Mouse (Mus musculus): ENCODE data around the gene Gm11569. TPM values are rescaled to one million over a fixed set of nuclear protein-coding genes. Genes with fewer than 3 reads are reported as not detected.
"Not testable (repeated sequence)": the region's sequence is repeated elsewhere in the genome, so short reads cannot be mapped to it uniquely, and the experiment has no call there.

The Gm11569 gene
- total RNA-seq (2021), result not detected
- long read RNA-seq, experiment 1, result 0 reads
- long read RNA-seq, experiment 2, result 0 reads

DNA sequence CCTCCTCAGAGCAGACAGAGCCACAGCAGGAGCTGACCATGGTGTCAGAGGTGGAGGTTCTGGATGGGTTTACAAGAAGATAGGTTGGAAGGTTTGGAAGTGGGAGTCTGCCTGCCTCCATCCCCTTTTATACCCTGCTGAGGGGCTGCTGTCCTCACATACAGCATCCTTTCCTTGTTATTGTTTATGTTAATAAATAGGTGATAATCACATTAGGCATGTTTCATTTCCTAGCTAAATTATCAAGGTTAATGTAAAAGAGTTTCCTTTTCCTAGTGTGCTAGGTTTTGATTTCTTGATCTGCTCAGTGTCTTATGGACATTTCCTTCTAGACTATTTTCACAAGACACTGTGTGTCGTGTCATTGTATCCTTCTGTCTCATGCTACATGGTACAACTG, at the start of gene Gm11569:
Gene Gm11569 (minus strand): TSS at position 101 of the 400 bp plus-strand sequence.
- intact Hi-C loops (cut with DNase I), result not testable (repeated sequence)

DNA sequence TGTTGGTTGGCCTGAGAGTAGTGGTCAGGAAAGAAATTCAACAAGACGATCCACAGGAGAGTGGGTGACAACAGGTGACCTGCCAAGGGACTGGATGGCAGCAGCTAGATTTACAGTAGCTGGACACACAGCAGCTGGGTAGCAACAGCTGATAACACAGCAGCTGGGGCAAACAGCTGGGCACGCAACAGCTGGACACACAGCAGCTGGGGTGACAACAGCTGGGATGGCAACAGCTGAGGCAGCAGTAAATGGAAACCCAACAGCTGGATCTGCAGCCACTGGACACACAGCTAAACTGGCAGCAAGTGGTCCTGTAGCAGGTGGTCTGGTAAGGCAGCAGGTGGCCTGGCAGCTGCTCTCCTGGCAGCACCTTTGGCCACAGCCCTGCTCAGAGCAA, 48.0 kb upstream of the Gm11569 start:
- DNase-seq (ENCODE audit: low spot score in 2 of 2), result no peak
- intact Hi-C loops (cut with DNase I), result no loop called here

More for the DNA sequence above, at the start of gene Gm11569:
- DNase-seq (ENCODE audit: low spot score in 2 of 2), result not testable (repeated sequence)

DNA sequence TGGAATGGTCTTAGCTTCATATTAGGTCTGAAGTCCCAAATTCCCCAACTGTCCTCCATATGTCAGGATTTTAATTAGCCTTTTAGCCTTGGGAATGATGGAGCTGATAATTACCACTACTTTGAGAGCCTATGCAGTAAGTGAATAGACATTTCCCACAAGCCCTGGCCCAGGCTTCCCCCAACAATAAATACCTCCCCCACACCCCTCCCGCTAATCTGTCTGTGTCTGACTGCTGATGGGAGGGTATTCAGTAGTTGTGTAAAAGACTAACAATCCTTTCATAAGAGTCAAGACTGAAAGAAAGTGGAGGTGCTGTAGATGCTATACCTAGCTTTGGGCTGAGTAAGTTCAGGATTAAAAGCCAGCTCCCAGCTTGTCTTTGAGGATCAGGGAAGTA, 43.5 kb upstream of the Gm11569 start:
- intact Hi-C loops (cut with DNase I), result no loop called here
- no peak for DNase-seq (ENCODE audit: low spot score in 2 of 2)

DNA sequence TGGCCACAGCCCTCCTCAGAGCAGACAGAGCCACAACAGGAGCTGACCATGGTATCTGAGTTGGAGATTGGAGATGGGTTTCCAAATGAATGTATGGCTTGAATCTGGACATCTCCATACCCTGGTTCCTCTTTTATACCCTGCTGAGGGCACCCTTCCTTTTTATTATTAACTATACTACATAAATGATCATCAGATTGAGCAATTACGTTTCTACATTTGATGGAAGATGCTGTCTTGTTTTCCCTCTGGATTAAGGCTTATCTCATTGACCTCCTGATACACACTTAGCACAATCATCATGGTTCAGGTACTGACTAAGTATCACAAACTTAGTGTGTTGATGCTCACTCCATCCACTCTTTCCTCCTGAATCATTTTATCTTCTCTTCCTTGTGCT, 39.2 kb upstream of the Gm11569 start, which contains the start of gene 2300003K06Rik:
Gene 2300003K06Rik (minus strand): TSS at position 101 of the 400 bp plus-strand sequence.
- no peak for DNase-seq (ENCODE audit: low spot score in 2 of 2)
- intact Hi-C loops (cut with DNase I), result no loop called here

DNA sequence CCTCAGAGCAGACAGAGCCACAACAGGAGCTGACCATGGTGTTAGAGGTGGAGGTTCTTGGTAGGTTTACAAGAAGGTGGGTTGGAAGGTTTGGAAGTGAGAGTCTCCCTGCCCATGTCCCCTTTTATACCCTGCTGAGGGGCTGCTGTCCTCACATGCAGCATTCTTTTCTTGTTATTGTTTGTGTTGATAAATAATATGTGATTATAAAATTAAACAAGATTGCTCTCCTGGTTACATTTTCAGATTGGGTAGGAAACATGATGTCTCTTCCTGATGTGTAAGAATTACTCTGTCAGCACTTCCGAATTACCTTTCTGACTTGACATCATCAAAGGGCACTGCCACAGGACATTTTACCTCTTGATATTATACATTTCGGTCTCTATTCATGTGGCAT, 16.8 kb upstream of the Gm11569 start, which contains the start of gene Gm11564:
Gene Gm11564 (minus strand): TSS at position 101 of the 400 bp plus-strand sequence.
- intact Hi-C loops (cut with DNase I); DNase-seq (ENCODE audit: low spot score in 2 of 2): not testable (repeated sequence)

DNA sequence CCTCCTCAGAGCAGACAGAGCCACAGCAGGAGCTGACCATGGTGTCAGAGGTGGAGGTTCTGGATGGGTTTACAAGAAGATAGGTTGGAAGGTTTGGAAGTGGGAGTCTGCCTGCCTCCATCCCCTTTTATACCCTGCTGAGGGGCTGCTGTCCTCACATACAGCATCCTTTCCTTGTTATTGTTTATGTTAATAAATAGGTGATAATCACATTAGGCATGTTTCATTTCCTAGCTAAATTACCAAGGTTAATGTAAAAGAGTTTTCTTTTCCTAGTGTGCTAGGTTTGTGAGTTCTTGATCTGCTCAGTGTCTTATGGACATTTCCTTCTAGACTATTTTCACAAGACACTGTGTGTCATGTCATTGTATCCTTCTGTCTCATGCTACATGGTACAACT, 11.1 kb upstream of the Gm11569 start, which contains the start of gene Krtap4-13:
Gene Krtap4-13 (minus strand): TSS at position 101 of the 400 bp plus-strand sequence.
- DNase-seq (ENCODE audit: low spot score in 2 of 2); intact Hi-C loops (cut with DNase I): not testable (repeated sequence)

DNA sequence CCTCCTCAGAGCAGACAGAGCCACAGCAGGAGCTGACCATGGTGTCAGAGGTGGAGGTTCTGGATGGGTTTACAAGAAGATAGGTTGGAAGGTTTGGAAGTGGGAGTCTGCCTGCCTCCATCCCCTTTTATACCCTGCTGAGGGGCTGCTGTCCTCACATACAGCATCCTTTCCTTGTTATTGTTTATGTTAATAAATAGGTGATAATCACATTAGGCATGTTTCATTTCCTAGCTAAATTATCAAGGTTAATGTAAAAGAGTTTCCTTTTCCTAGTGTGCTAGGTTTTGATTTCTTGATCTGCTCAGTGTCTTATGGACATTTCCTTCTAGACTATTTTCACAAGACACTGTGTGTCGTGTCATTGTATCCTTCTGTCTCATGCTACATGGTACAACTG, 5.6 kb upstream of the Gm11569 start, which contains the start of gene Gm11554:
Gene Gm11554 (minus strand): TSS at position 101 of the 400 bp plus-strand sequence.
- DNase-seq (ENCODE audit: low spot score in 2 of 2); intact Hi-C loops (cut with DNase I): not testable (repeated sequence)

DNA sequence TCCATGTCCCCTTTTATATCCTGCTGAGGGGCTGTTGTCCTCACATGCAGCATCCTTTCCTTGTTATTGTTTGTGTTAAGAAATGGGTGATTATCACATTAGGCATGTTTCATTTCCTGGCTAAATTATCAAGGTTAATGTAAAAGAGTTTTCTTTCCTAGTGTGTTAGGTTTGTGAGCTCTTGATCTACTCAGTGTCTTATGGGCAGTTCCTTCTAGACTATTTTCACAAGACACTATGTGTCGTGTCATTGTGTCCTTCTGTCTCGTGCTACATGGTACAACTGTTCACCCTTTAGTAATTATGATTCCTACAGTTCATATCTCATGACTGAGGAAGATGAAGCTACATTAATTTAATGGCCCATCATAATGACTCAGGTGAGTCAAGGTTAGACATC, 5.4 kb downstream of the Gm11569 start, which contains the start of gene Gm11596:
Gene Gm11596 (minus strand): TSS at position 101 of the 400 bp plus-strand sequence.
- intact Hi-C loops (cut with DNase I), result no loop called here

DNA sequence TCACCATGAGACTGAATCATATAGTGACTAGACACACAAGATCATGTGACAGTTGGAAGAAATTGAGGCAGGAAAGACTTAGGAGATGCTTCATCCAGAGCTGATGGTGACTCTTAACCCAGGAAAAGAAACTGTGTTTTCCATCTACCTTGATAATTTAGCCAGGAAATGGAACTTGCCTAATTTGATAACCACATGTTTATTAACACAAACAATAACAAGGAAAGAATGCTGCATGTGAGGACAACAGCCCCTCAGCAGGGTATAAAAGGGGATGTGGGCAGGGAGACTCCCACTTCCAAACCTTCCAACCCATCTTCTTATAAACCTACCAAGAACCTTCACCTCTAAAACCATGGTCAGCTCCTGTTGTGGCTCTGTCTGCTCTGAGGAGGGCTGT, 13.8 kb downstream of the Gm11569 start, which contains the start of gene Krtap4-9:
Gene Krtap4-9 (plus strand): TSS at position 301 of the 400 bp plus-strand sequence.
- DNase-seq (ENCODE audit: low spot score in 2 of 2); intact Hi-C loops (cut with DNase I): not testable (repeated sequence)

More for the DNA sequence above, 5.4 kb downstream of the Gm11569 start, which contains the start of gene Gm11596:
- no peak for DNase-seq (ENCODE audit: low spot score in 2 of 2)

DNA sequence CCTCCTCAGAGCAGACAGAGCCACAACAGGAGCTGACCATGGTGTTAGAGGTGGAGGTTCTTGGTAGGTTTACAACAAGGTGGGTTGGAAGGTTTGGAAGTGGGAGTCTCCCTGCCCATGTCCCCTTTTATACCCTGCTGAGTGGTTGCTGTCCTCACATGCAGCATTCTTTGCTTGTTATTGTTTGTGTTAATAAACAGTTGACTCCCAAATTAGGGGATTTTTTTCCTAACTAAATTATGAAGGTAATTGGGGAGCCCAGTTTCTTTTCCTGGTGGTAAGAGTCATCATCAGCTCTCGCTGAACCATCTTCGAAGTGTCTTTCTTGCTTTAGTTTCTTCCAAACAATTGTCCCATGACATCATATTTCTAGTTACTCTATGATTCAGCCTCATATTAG, 18.1 kb downstream of the Gm11569 start, which contains the start of gene Krtap4-8:
Gene Krtap4-8 (minus strand): TSS at position 101 of the 400 bp plus-strand sequence.
- intact Hi-C loops (cut with DNase I), result no loop called here
- DNase-seq (ENCODE audit: low spot score in 2 of 2), result no peak

DNA sequence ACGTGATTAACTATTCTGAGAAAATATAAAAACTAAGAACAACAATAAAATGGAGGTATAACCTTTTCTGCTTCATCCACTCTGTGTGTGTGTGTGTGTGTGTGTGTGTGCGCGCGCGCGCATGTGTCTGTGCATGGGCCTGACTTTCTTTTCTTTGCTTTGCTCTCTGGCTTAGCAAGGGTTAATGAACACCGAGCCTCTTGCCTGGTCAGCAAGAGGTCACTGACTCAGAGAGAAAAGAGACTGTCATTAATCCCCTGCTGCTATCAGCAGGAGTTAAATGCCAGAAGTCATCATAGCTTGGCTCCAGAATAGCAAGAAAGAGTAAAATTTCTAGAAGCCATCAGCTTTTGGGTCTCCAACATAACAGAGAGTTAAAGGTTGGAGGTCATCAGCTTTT, 20.3 kb downstream of the Gm11569 start:
- DNase-seq (ENCODE audit: low spot score in 2 of 2), result no peak
- intact Hi-C loops (cut with DNase I), result no loop called here

DNA sequence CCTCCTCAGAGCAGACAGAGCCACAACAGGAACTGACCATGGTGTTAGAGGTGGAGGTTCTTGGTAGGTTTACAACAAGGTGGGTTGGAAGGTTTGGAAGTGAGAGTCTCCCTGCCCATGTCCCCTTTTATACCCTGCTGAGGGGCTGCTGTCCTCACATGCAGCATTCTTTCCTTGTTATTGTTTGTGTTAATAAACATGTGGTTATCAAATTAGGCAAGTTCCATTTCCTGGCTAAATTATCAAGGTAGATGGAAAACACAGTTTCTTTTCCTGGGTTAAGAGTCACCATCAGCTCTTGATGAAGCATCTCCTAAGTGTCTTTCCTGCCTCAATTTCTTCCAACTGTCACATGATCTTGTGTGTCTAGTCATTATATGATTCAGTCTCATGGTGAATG, 25.9 kb downstream of the Gm11569 start, which contains the start of gene Gm11595:
Gene Gm11595 (minus strand): TSS at position 101 of the 400 bp plus-strand sequence.
- DNase-seq (ENCODE audit: low spot score in 2 of 2); intact Hi-C loops (cut with DNase I): not testable (repeated sequence)

DNA sequence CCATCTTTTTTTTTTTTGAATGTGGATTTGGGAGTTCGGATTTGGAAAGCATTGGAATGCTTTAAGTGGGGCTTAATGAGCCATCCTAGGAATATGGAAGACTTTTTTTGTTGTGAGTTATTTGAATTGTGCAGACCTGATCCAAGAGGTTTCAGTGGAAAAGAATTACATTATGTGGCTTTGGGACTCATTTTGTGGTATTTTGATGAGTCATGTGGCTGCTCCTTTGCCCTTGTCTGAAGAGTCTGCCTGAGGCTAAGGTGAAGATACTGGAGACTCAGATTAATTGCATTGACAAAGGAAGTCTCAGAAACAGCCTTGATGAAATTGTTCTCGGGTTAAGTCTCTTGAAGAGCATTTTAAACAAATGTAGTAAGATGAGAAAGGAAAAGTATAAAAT, 30.3 kb downstream of the Gm11569 start:
- DNase-seq (ENCODE audit: low spot score in 2 of 2), result no peak
- intact Hi-C loops (cut with DNase I), result no loop called here

DNA sequence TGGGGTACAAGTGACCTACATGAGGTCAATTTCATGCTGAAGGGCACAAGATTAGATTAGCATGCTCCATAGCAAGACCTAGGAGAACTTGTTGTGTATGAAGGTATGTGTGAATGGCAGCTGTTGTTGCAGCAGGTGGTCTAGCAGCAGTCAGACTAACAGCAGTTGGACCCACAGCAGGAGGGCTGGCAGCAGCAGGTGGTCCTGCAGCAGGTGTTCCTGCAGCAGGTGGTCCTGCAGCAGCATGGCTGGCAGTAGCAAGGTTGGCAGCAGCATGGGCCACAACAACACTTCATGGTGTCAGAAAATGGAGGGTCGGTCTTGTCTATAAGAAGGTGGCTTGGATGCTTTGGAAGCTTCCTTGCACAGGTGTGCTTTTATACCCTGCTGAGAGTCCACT, 39.9 kb downstream of the Gm11569 start:
- intact Hi-C loops (cut with DNase I), result no loop called here
- DNase-seq (ENCODE audit: low spot score in 2 of 2), result no peak

Other genes starting within 250 kb of the Gm11569 start
- not detected for gene Krtap3-3, start 248.1 kb downstream of the Gm11569 start, total RNA-seq (2021)
- gene Krtap3-2, start 242.1 kb downstream of the Gm11569 start, total RNA-seq (2021), result not detected
- not detected for gene Gm11939, start 239.5 kb downstream of the Gm11569 start, total RNA-seq (2021)
- not detected for gene Krtap3-1, start 232.3 kb downstream of the Gm11569 start, total RNA-seq (2021)
- not detected for gene Krtap1-5, start 217.9 kb downstream of the Gm11569 start, total RNA-seq (2021)
- gene Krtap1-4, start 215.3 kb downstream of the Gm11569 start, total RNA-seq (2021), result not detected
- gene Krtap1-3, start 207.6 kb downstream of the Gm11569 start, total RNA-seq (2021), result not detected
- gene Krtap9-3, start 200.8 kb downstream of the Gm11569 start, total RNA-seq (2021), result not detected
- not detected for gene Gm11938, start 195.6 kb downstream of the Gm11569 start, total RNA-seq (2021)
- gene Gm11937, start 188.7 kb downstream of the Gm11569 start, total RNA-seq (2021), result not detected
- gene Krtap2-4, start 184.1 kb downstream of the Gm11569 start, total RNA-seq (2021), result not detected
- gene Gm11562, start 178.5 kb downstream of the Gm11569 start, total RNA-seq (2021), result not detected
- not detected for gene Krtap4-1, start 170.7 kb downstream of the Gm11569 start, total RNA-seq (2021)
- gene Krtap4-2, start 163.8 kb downstream of the Gm11569 start, total RNA-seq (2021), result not detected
- gene Krtap4-7, start 154.8 kb downstream of the Gm11569 start, total RNA-seq (2021), result not detected
- not detected for gene Gm11555, start 148.7 kb downstream of the Gm11569 start, total RNA-seq (2021)
- not detected for gene Gm11563, start 140.0 kb downstream of the Gm11569 start, total RNA-seq (2021)
- not detected for gene Krtap4-6, start 133.0 kb downstream of the Gm11569 start, total RNA-seq (2021)
- not detected for gene Gm14190, start 108.2 kb downstream of the Gm11569 start, total RNA-seq (2021)
- not detected for gene Gm14180, start 64.6 kb downstream of the Gm11569 start, total RNA-seq (2021)
- not detected for gene Gm11595, start 26.0 kb downstream of the Gm11569 start, total RNA-seq (2021)
- not detected for gene Krtap4-8, start 18.2 kb downstream of the Gm11569 start, total RNA-seq (2021)
- not detected for gene Krtap4-9, start 13.7 kb downstream of the Gm11569 start, total RNA-seq (2021)
- not detected for gene Gm11596, start 5.5 kb downstream of the Gm11569 start, total RNA-seq (2021)
- gene Gm11554, start 5.5 kb upstream of the Gm11569 start, total RNA-seq (2021), result not detected
- gene Krtap4-13, start 11.0 kb upstream of the Gm11569 start, total RNA-seq (2021), result not detected
- gene Gm11564, start 16.7 kb upstream of the Gm11569 start, total RNA-seq (2021), result not detected
- not detected for gene 2300003K06Rik, start 39.1 kb upstream of the Gm11569 start, total RNA-seq (2021)
- gene Krtap4-16, start 52.7 kb upstream of the Gm11569 start, total RNA-seq (2021), result not detected
- not detected for gene Gm11568, start 59.0 kb upstream of the Gm11569 start, total RNA-seq (2021)
- not detected for gene Gm11559, start 65.5 kb upstream of the Gm11569 start, total RNA-seq (2021)
- gene Krtap9-1, start 74.5 kb upstream of the Gm11569 start, total RNA-seq (2021), result not detected
- gene Gm11567, start 80.3 kb upstream of the Gm11569 start, total RNA-seq (2021), result not detected
- gene Krtap31-1, start 109.0 kb upstream of the Gm11569 start, total RNA-seq (2021), result not detected
- gene Gm11565, start 115.8 kb upstream of the Gm11569 start, total RNA-seq (2021), result not detected
- not detected for gene Krtap31-2, start 137.4 kb upstream of the Gm11569 start, total RNA-seq (2021)
- not detected for gene Krtap9-5, start 149.5 kb upstream of the Gm11569 start, total RNA-seq (2021)
- not detected for gene Krtap29-1, start 180.1 kb upstream of the Gm11569 start, total RNA-seq (2021)
- not detected for gene Krtap16-1, start 187.7 kb upstream of the Gm11569 start, total RNA-seq (2021)
- gene Krtap17-1, start 195.1 kb upstream of the Gm11569 start, total RNA-seq (2021), result not detected
- gene Krt33a, start 217.3 kb upstream of the Gm11569 start, total RNA-seq (2021), result not detected
- gene Krt33b, start 230.9 kb upstream of the Gm11569 start, total RNA-seq (2021), result not detected
- gene Krt34, start 242.6 kb upstream of the Gm11569 start, total RNA-seq (2021), result not detected